Mouse (Mus musculus): ENCODE measurements around the gene Smdt1. TPM values are rescaled to one million over a fixed set of nuclear protein-coding genes. Genes with fewer than 3 reads are reported as not detected.
A peak's percentile ranks its signal among the peaks of the same experiment; 100 is the strongest.

The Smdt1 gene
- polyA plus RNA-seq, 1 experiment from 2014 or later, result 267 TPM

DNA sequence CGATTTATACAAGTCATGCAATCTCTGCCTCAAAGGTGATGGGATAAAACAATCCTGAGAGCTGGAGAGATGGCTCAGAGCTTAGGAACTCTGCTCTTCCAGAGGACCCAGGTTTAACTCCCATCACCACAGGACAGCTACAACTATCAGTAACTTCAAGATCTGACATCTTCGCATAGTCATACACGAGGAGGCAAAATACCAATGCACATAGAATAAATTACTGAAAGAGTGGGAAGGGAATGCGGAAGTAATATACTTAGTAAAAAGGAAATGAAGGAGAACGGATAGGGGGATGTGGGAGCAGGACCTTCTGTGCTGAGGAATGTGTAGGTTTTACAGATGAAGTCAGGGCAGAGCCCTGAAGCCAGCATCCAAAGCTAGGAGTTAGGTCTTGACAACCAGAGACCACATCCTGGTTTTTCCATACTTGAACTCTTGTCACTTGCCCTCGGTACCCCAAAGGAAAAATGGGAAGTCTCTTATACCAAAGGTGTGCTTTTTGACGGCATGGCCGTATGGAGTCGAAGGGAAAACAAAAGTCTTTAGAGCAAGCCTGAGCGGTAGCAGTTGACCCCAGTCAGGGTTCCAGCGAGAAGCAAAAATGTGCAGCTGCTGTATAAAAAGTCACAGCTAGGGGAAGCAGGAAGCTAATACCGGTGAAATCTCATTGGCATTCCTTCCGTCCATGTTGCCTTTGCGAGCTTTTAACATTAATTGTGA is 8.0 kb downstream of the Smdt1 start:
- Histone ChIP-seq H3K9ac (ENCODE audit: low read depth, low read length) (peak overlapping the region; percentile 56), H3K9me3 (ENCODE audit: control insufficient read depth, low read length) (no peaks in the 10 kb centered on the region), H3K4me2 (replicated peaks; ENCODE audit: low read depth, low read length) (peak overlapping the region; percentile 59), H3K4me3 (ENCODE audit: low read depth, low read length) (peak overlapping the region; percentile 38), H3K27ac (ENCODE audit: low read depth, low read length) (no peak overlapping the region), H3K27me3 (ENCODE audit: control insufficient read depth, insufficient read depth, low read length) (no peaks in the 10 kb centered on the region), H3K4me1 (replicated peaks; ENCODE audit: control insufficient read depth, insufficient read depth, low read length) (no peaks in the 10 kb centered on the region; the same call in 1 of the 2 replicates), H3K36me3 (ENCODE audit: control insufficient read depth, insufficient read depth, low read length) (0 out of 2 replicates have a peak, but pooled peaks cover 6% of the 10 kb centered on the region)
- DNase-seq (ENCODE audit: low spot score), result no peak
- 69% methylated on average over 14 of the region's 14 CpGs for WGBS
- peak; percentile 12; the same call in 1 of the 2 replicates for ATAC-seq (ENCODE audit: low FRiP score)

DNA sequence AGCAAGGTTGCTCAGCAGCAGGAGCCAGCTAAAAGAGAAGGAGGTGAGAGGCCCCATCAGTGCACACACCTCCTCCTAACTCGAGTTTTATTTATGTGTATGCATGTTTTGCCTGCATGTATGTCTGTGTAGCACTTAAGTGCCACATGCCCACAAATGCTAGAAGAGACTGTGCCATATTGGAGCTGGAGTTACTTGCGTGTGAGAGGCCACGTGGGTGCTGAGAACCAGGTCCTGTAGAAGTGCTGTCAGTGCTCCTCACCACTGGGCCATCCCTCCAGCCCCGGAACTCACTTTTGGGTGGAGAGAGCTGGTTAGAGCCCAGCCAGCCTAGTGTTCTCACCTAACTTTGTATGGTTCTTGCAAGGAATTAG is 8.5 kb downstream of the Smdt1 start:
- WGBS, result 80% methylated on average over 4 of the region's 4 CpGs
- Histone ChIP-seq H3K9ac (ENCODE audit: low read depth, low read length) (no peak overlapping the region), H3K27ac (ENCODE audit: low read depth, low read length) (no peak overlapping the region), H3K4me2 (replicated peaks; ENCODE audit: low read depth, low read length) (peak overlapping the region; percentile 59; the same call in 1 of the 2 replicates), H3K9me3 (ENCODE audit: control insufficient read depth, low read length) (no peaks in the 10 kb centered on the region), H3K36me3 (ENCODE audit: control insufficient read depth, insufficient read depth, low read length) (0 out of 2 replicates have a peak, but pooled peaks cover 6% of the 10 kb centered on the region), H3K4me1 (replicated peaks; ENCODE audit: control insufficient read depth, insufficient read depth, low read length) (no peaks in the 10 kb centered on the region; the same call in 1 of the 2 replicates), H3K27me3 (ENCODE audit: control insufficient read depth, insufficient read depth, low read length) (no peaks in the 10 kb centered on the region), H3K4me3 (ENCODE audit: low read depth, low read length) (no peak overlapping the region; the same call in 1 of the 2 replicates)
- DNase-seq (ENCODE audit: low spot score) (no peak), ATAC-seq (ENCODE audit: low FRiP score) (no peak)

DNA sequence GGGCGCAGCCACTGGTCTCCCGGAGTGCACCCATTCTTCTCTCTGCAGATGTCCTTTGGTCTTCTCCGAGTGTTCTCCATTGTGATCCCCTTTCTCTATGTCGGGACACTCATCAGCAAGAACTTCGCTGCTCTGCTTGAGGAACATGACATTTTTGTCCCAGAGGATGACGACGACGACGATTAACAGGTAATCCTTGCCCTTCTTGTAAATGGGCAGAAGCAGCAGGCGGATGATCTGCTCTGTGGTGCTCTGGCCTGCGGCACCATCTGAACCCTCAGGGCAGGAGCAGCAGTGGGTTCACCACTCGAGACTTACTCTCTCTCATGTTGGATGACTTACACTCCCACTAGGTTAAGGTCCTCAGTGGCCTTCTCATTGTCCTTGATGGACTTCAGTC is 9.1 kb downstream of the Smdt1 start:
- Histone ChIP-seq H3K4me1 (replicated peaks; ENCODE audit: control insufficient read depth, insufficient read depth, low read length) (no peaks in the 10 kb centered on the region; the same call in 1 of the 2 replicates), H3K4me2 (replicated peaks; ENCODE audit: low read depth, low read length) (no peak overlapping the region), H3K9me3 (ENCODE audit: control insufficient read depth, low read length) (no peaks in the 10 kb centered on the region), H3K36me3 (ENCODE audit: control insufficient read depth, insufficient read depth, low read length) (0 out of 2 replicates have a peak, but pooled peaks cover 6% of the 10 kb centered on the region), H3K27me3 (ENCODE audit: control insufficient read depth, insufficient read depth, low read length) (no peaks in the 10 kb centered on the region), H3K27ac (ENCODE audit: low read depth, low read length) (no peak overlapping the region), H3K9ac (ENCODE audit: low read depth, low read length) (no peak overlapping the region), H3K4me3 (ENCODE audit: low read depth, low read length) (no peak overlapping the region)
- ATAC-seq (ENCODE audit: low FRiP score), result no peak
- DNase-seq (ENCODE audit: low spot score), result no peak
- 94% methylated on average over 12 of the region's 12 CpGs for WGBS

GRCm38 (mm10) chr15:82348258-82348998 is 9.7 kb downstream of the Smdt1 start:
- 90% methylated on average over 8 of the region's 8 CpGs for WGBS
- no peaks in the 10 kb centered on the region for H3K9me3 ChIP-seq (ENCODE audit: control insufficient read depth, low read length)
- DNase-seq (ENCODE audit: low spot score), result no peak
- no peak for ATAC-seq (ENCODE audit: low FRiP score)
- no peak overlapping the region for H3K4me2 ChIP-seq (replicated peaks; ENCODE audit: low read depth, low read length)
- H3K27me3 ChIP-seq (ENCODE audit: control insufficient read depth, insufficient read depth, low read length), result no peaks in the 10 kb centered on the region
- no peaks in the 10 kb centered on the region; the same call in 1 of the 2 replicates for H3K4me1 ChIP-seq (replicated peaks; ENCODE audit: control insufficient read depth, insufficient read depth, low read length)
- H3K9ac ChIP-seq (ENCODE audit: low read depth, low read length), result no peak overlapping the region
- H3K4me3 ChIP-seq (ENCODE audit: low read depth, low read length), result no peak overlapping the region
- H3K27ac ChIP-seq (ENCODE audit: low read depth, low read length), result no peak overlapping the region
- 0 out of 2 replicates have a peak, but pooled peaks cover 6% of the 10 kb centered on the region for H3K36me3 ChIP-seq (ENCODE audit: control insufficient read depth, insufficient read depth, low read length)

GRCm38 (mm10) chr15:82348999-82349341 is 10.2 kb downstream of the Smdt1 start:
- H3K4me3 ChIP-seq (ENCODE audit: low read depth, low read length), result no peak overlapping the region
- H3K4me2 ChIP-seq (replicated peaks; ENCODE audit: low read depth, low read length), result no peak overlapping the region
- no peak for DNase-seq (ENCODE audit: low spot score)
- no peak for ATAC-seq (ENCODE audit: low FRiP score)
- 0 out of 2 replicates have a peak, but pooled peaks cover 6% of the 10 kb centered on the region for H3K36me3 ChIP-seq (ENCODE audit: control insufficient read depth, insufficient read depth, low read length)
- H3K27ac ChIP-seq (ENCODE audit: low read depth, low read length), result no peak overlapping the region
- no peaks in the 10 kb centered on the region; the same call in 1 of the 2 replicates for H3K4me1 ChIP-seq (replicated peaks; ENCODE audit: control insufficient read depth, insufficient read depth, low read length)
- H3K9ac ChIP-seq (ENCODE audit: low read depth, low read length), result no peak overlapping the region
- no peaks in the 10 kb centered on the region for H3K27me3 ChIP-seq (ENCODE audit: control insufficient read depth, insufficient read depth, low read length)
- 90% methylated on average over 2 of the region's 2 CpGs for WGBS
- no peaks in the 10 kb centered on the region for H3K9me3 ChIP-seq (ENCODE audit: control insufficient read depth, low read length)

GRCm38 (mm10) chr15:82350349-82350748 is 11.6 kb downstream of the Smdt1 start:
- ATAC-seq (ENCODE audit: low FRiP score), result no peak
- no peak overlapping the region for H3K9ac ChIP-seq (ENCODE audit: low read depth, low read length)
- H3K4me2 ChIP-seq (replicated peaks; ENCODE audit: low read depth, low read length), result no peak overlapping the region
- WGBS, result 92% methylated on average over 4 of the region's 4 CpGs
- H3K4me3 ChIP-seq (ENCODE audit: low read depth, low read length), result no peak overlapping the region
- H3K4me1 ChIP-seq (replicated peaks; ENCODE audit: control insufficient read depth, insufficient read depth, low read length), result no peaks in the 10 kb centered on the region; the same call in 1 of the 2 replicates
- no peak overlapping the region for H3K27ac ChIP-seq (ENCODE audit: low read depth, low read length)
- no peak for DNase-seq (ENCODE audit: low spot score)
- H3K36me3 ChIP-seq (ENCODE audit: control insufficient read depth, insufficient read depth, low read length), result 0 out of 2 replicates have a peak, but pooled peaks cover 6% of the 10 kb centered on the region
- no peaks in the 10 kb centered on the region for H3K27me3 ChIP-seq (ENCODE audit: control insufficient read depth, insufficient read depth, low read length)
- no peaks in the 10 kb centered on the region for H3K9me3 ChIP-seq (ENCODE audit: control insufficient read depth, low read length)

DNA sequence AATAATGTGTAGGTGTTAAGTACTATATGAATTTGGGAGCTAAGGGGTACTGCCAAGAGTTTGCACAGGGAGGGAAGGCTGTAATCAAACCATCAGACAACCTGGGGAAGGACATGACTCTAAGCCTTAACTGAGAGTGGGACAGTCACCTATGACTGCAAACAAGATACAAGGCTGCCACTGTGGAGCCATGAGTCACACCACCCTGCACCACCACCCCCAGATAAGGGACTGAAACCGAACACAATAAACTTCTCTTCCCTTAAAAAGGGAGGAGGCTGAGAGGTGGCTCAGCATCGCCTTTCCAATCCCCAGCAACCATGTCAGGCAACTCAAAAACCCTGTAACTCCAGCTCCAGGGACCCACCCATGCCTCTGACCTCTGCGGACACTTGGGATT is 12.7 kb downstream of the Smdt1 start:
- no peak overlapping the region for H3K4me2 ChIP-seq (replicated peaks; ENCODE audit: low read depth, low read length)
- no peak for ATAC-seq (ENCODE audit: low FRiP score)
- H3K36me3 ChIP-seq (ENCODE audit: control insufficient read depth, insufficient read depth, low read length), result 0 out of 2 replicates have a peak, but pooled peaks cover 6% of the 10 kb centered on the region
- DNase-seq (ENCODE audit: low spot score), result no peak
- no peak overlapping the region for H3K9ac ChIP-seq (ENCODE audit: low read depth, low read length)
- H3K9me3 ChIP-seq (ENCODE audit: control insufficient read depth, low read length), result no peaks in the 10 kb centered on the region
- no peak overlapping the region for H3K27ac ChIP-seq (ENCODE audit: low read depth, low read length)
- 96% methylated on average over 3 of the region's 3 CpGs for WGBS
- H3K4me3 ChIP-seq (ENCODE audit: low read depth, low read length), result no peak overlapping the region
- H3K4me1 ChIP-seq (replicated peaks; ENCODE audit: control insufficient read depth, insufficient read depth, low read length), result no peaks in the 10 kb centered on the region; the same call in 1 of the 2 replicates
- H3K27me3 ChIP-seq (ENCODE audit: control insufficient read depth, insufficient read depth, low read length), result no peaks in the 10 kb centered on the region

GRCm38 (mm10) chr15:82353078-82353744 is 14.5 kb downstream of the Smdt1 start:
- Histone ChIP-seq H3K4me2 (replicated peaks; ENCODE audit: low read depth, low read length) (peak overlapping the region; percentile 48), H3K4me1 (replicated peaks; ENCODE audit: control insufficient read depth, insufficient read depth, low read length) (no peaks in the 10 kb centered on the region), H3K4me3 (ENCODE audit: low read depth, low read length) (peak overlapping the region; percentile 78), H3K9ac (ENCODE audit: low read depth, low read length) (peak overlapping the region; percentile 86), H3K36me3 (ENCODE audit: control insufficient read depth, insufficient read depth, low read length) (0 out of 2 replicates have a peak, but pooled peaks cover 6% of the 10 kb centered on the region), H3K27me3 (ENCODE audit: control insufficient read depth, insufficient read depth, low read length) (no peaks in the 10 kb centered on the region), H3K9me3 (ENCODE audit: control insufficient read depth, low read length) (no peaks in the 10 kb centered on the region), H3K27ac (ENCODE audit: low read depth, low read length) (no peak overlapping the region)
- WGBS, result 36% methylated on average over 14 of the region's 14 CpGs
- DNase-seq (ENCODE audit: low spot score) (peak; percentile 7), ATAC-seq (ENCODE audit: low FRiP score) (no peak)

All from hindbrain, embryonic 11.5 days (tissue).